Mouse (Mus musculus) neural tube, embryonic 11.5 days (tissue): ENCODE results near the gene Vmn2r85. TPM values are rescaled to one million over a fixed set of nuclear protein-coding genes. Genes with fewer than 3 reads are reported as not detected.
"Not testable (repeated sequence)": the region's sequence is repeated elsewhere in the genome, so short reads cannot be mapped to it uniquely, and the experiment has no call there.

Experiments used
- ATAC-seq: fragments of 200-750 bp; cut with Nextera tagmentation; 2 replicates; pipeline ENCODE4 v1.8.0; 2017; ENCODE audit warnings: moderate number of reproducible peaks, mild to moderate bottlenecking, moderate TSS enrichment, moderate library complexity; ENCODE audit not compliant: insufficient read depth, low FRiP score, low TSS enrichment
- DNase-seq: peaks from one replicate; pipeline ENCODE4 v3.0.0-alpha.2; 2015; ENCODE audit warnings: low spot score
- H3K27ac ChIP-seq: fragments of 300-500 bp; sonication (generic); 2 replicates; pipeline ENCODE4 v1.5.1; 2014; ENCODE audit warnings: low read depth, mild to moderate bottlenecking, low read length
- H3K27me3 ChIP-seq: fragments of 300-500 bp; sonication (generic); 2 replicates; pipeline ENCODE4 v1.6.1; 2014; ENCODE audit warnings: mild to moderate bottlenecking, low read length, mixed read lengths; ENCODE audit not compliant: control insufficient read depth, insufficient read depth
- H3K36me3 ChIP-seq: fragments of 300-500 bp; sonication (generic); 2 replicates; pipeline ENCODE4 v1.6.1; 2014; ENCODE audit warnings: mild to moderate bottlenecking, low read length, moderate library complexity, mixed read lengths; ENCODE audit not compliant: control insufficient read depth, insufficient read depth
- H3K4me1 ChIP-seq: fragments of 300-500 bp; sonication (generic); 2 replicates; pipeline ENCODE4 v1.6.1; 2014; ENCODE audit warnings: low read length, mixed read lengths; ENCODE audit not compliant: control insufficient read depth, insufficient read depth
- H3K4me2 ChIP-seq: fragments of 300-500 bp; sonication (generic); 2 replicates; pipeline ENCODE4 v1.6.1; 2014; ENCODE audit warnings: low read depth, mild to moderate bottlenecking, moderate library complexity
- H3K4me3 ChIP-seq: fragments of 300-500 bp; sonication (generic); 2 replicates; pipeline ENCODE4 v1.5.1; 2014; ENCODE audit warnings: low read depth, low read length
- H3K9ac ChIP-seq: fragments of 300-500 bp; sonication (generic); 2 replicates; pipeline ENCODE4 v1.6.1; 2014; ENCODE audit warnings: mild to moderate bottlenecking, low read length
- H3K9me3 ChIP-seq: fragments of 300-500 bp; sonication (generic); 2 replicates; pipeline ENCODE4 v1.6.1; 2016; ENCODE audit warnings: low read length; ENCODE audit not compliant: control insufficient read depth
- WGBS: fragments of 180-500 bp; shearing (Covaris S2); extraction: QIAGEN DNeasy Blood & Tissue Kit; methylation state at CpG from one replicate; pipeline ENCODE4 v1.1.7; 2014; 5-methylcytosine and 5-hydroxymethylcytosine counted together
- polyA plus RNA-seq: library from polyadenylated mRNA; unstranded; fragments of >200 nt; fragmentation: Nextera tagmentation; extraction: Ambion mirVana; gene quantifications from 2 replicates; pipeline ENCODE4 v1.2.1, GENCODE M21; 2014

Vmn2r85 gene
- polyA plus RNA-seq, 1 experiment from 2014 or later, result not detected

- not testable (repeated sequence) for H3K27ac ChIP-seq, H3K9ac ChIP-seq, H3K27me3 ChIP-seq, H3K9me3 ChIP-seq, H3K4me3 ChIP-seq, ATAC-seq, H3K36me3 ChIP-seq, H3K4me1 ChIP-seq, H3K4me2 ChIP-seq, DNase-seq
- WGBS, result 75% methylated on average over 10 of the region's 35 CpGs
Measured at GRCm38 (mm10) chr10:130412167-130412698, 17.3 kb downstream of the Vmn2r85 start.

GRCm38 (mm10) chr10:130394232-130394631, 35.3 kb downstream of the Vmn2r85 start, which contains the start of gene Vmn2r84:
Vmn2r84 (minus strand) TSS chr10:130394332.
- Histone ChIP-seq H3K27ac (no peak within 1 kb of the TSS), H3K4me3 (no peak within 1 kb of the TSS), H3K9ac (no peak within 1 kb of the TSS), H3K4me2 (no peak within 1 kb of the TSS), H3K27me3 (no peaks in the 10 kb centered on the region), H3K4me1 (no peaks in the 10 kb centered on the region), H3K36me3 (no peaks in the 10 kb centered on the region), H3K9me3 (no peaks in the 10 kb centered on the region)
- DNase-seq (no peak), ATAC-seq (no peak)

GRCm38 (mm10) chr10:130375145-130375544, 54.4 kb downstream of the Vmn2r85 start:
- Histone ChIP-seq H3K36me3 (no peaks in the 10 kb centered on the region), H3K9me3 (no peaks in the 10 kb centered on the region), H3K4me2 (no peak overlapping the region), H3K4me1 (no peaks in the 10 kb centered on the region), H3K27ac (no peak overlapping the region), H3K27me3 (no peaks in the 10 kb centered on the region), H3K9ac (no peak overlapping the region), H3K4me3 (no peak overlapping the region)
- ATAC-seq (no peak), DNase-seq (no peak)
- 93% methylated on average over 2 of the region's 2 CpGs for WGBS

GRCm38 (mm10) chr10:130372491-130373173, 56.9 kb downstream of the Vmn2r85 start:
- Histone ChIP-seq H3K27ac (no peak overlapping the region), H3K36me3 (no peaks in the 10 kb centered on the region), H3K9me3 (no peaks in the 10 kb centered on the region), H3K4me2 (no peak overlapping the region), H3K4me3 (no peak overlapping the region), H3K9ac (no peak overlapping the region), H3K27me3 (no peaks in the 10 kb centered on the region), H3K4me1 (no peaks in the 10 kb centered on the region)
- ATAC-seq (no peak), DNase-seq (no peak)
- 86% methylated on average over 2 of the region's 2 CpGs for WGBS

GRCm38 (mm10) chr10:130371644-130372043, 57.9 kb downstream of the Vmn2r85 start:
- H3K4me1 ChIP-seq, result no peaks in the 10 kb centered on the region
- no peaks in the 10 kb centered on the region for H3K9me3 ChIP-seq
- DNase-seq (no peak), ATAC-seq (no peak)
- WGBS, result 70% methylated on average over 1 of the region's 1 CpGs
- no peak overlapping the region for H3K27ac ChIP-seq
- H3K9ac ChIP-seq, result no peak overlapping the region
- H3K4me3 ChIP-seq, result no peak overlapping the region
- no peak overlapping the region for H3K4me2 ChIP-seq
- no peaks in the 10 kb centered on the region for H3K27me3 ChIP-seq
- H3K36me3 ChIP-seq, result no peaks in the 10 kb centered on the region

GRCm38 (mm10) chr10:130370005-130370682, 59.4 kb downstream of the Vmn2r85 start:
- Histone ChIP-seq H3K27me3 (no peaks in the 10 kb centered on the region), H3K9me3 (no peaks in the 10 kb centered on the region), H3K4me1 (no peaks in the 10 kb centered on the region), H3K9ac (no peak overlapping the region), H3K4me2 (no peak overlapping the region), H3K4me3 (no peak overlapping the region), H3K27ac (no peak overlapping the region), H3K36me3 (no peaks in the 10 kb centered on the region)
- no peak for ATAC-seq
- 89% methylated on average over 2 of the region's 2 CpGs for WGBS
- DNase-seq, result no peak

- Histone ChIP-seq H3K4me1 (no peaks in the 10 kb centered on the region), H3K27me3 (no peaks in the 10 kb centered on the region), H3K36me3 (no peaks in the 10 kb centered on the region), H3K4me2 (no peak overlapping the region), H3K9ac (no peak overlapping the region), H3K27ac (no peak overlapping the region), H3K4me3 (no peak overlapping the region), H3K9me3 (no peaks in the 10 kb centered on the region)
- no peak for ATAC-seq
- DNase-seq, result no peak
Measured at GRCm38 (mm10) chr10:130368384-130368783, 61.1 kb downstream of the Vmn2r85 start.

- Histone ChIP-seq H3K9me3 (no peaks in the 10 kb centered on the region), H3K9ac (no peak overlapping the region), H3K36me3 (no peaks in the 10 kb centered on the region), H3K4me1 (no peaks in the 10 kb centered on the region), H3K4me3 (no peak overlapping the region), H3K27me3 (no peaks in the 10 kb centered on the region), H3K4me2 (no peak overlapping the region), H3K27ac (no peak overlapping the region)
- DNase-seq (no peak), ATAC-seq (no peak)
Measured at GRCm38 (mm10) chr10:130364766-130365165, 64.7 kb downstream of the Vmn2r85 start.
